Mouse (Mus musculus): Measurements from ENCODE around the gene Galnt10. TPM values are rescaled to one million over a fixed set of nuclear protein-coding genes. Genes with fewer than 3 reads are reported as not detected.

The Galnt10 gene
- polyA plus RNA-seq, 1 experiment from 2014 or later = 13.3 TPM

GRCm38 (mm10) chr11:57688179-57688929, 43.1 kb downstream of the Galnt10 start:
- Histone ChIP-seq H3K4me1 (replicated peaks; ENCODE audit: control insufficient read depth, insufficient read depth, low read length) (peaks cover 21% of the 10 kb centered on the region), H3K9ac (replicated peaks; ENCODE audit: low read depth, low read length) (no peak overlapping the region), H3K27me3 (replicated peaks; ENCODE audit: control insufficient read depth, insufficient read depth, low read length) (no peaks in the 10 kb centered on the region; the same call in 1 of the 2 replicates), H3K4me2 (ENCODE audit: low read length) (no peak overlapping the region), H3K27ac (ENCODE audit: low read length) (no peak overlapping the region), H3K9me3 (ENCODE audit: control insufficient read depth, low read length) (no peaks in the 10 kb centered on the region), H3K4me3 (replicated peaks; ENCODE audit: low read length) (no peak overlapping the region), H3K36me3 (ENCODE audit: control insufficient read depth, insufficient read depth) (no peaks in the 10 kb centered on the region)
- ATAC-seq = no peak
- 89% methylated on average over 14 of the region's 14 CpGs for WGBS

GRCm38 (mm10) chr11:57689811-57690210, 44.6 kb downstream of the Galnt10 start:
- Histone ChIP-seq H3K27me3 (replicated peaks; ENCODE audit: control insufficient read depth, insufficient read depth, low read length) (no peaks in the 10 kb centered on the region; the same call in 1 of the 2 replicates), H3K9me3 (ENCODE audit: control insufficient read depth, low read length) (no peaks in the 10 kb centered on the region), H3K4me3 (replicated peaks; ENCODE audit: low read length) (no peak overlapping the region), H3K27ac (ENCODE audit: low read length) (no peak overlapping the region), H3K4me1 (replicated peaks; ENCODE audit: control insufficient read depth, insufficient read depth, low read length) (peaks cover 9% of the 10 kb centered on the region; the same call in 1 of the 2 replicates), H3K9ac (replicated peaks; ENCODE audit: low read depth, low read length) (no peak overlapping the region), H3K36me3 (ENCODE audit: control insufficient read depth, insufficient read depth) (no peaks in the 10 kb centered on the region), H3K4me2 (ENCODE audit: low read length) (no peak overlapping the region)
- ATAC-seq = no peak
- WGBS = 76% methylated on average over 6 of the region's 6 CpGs

DNA sequence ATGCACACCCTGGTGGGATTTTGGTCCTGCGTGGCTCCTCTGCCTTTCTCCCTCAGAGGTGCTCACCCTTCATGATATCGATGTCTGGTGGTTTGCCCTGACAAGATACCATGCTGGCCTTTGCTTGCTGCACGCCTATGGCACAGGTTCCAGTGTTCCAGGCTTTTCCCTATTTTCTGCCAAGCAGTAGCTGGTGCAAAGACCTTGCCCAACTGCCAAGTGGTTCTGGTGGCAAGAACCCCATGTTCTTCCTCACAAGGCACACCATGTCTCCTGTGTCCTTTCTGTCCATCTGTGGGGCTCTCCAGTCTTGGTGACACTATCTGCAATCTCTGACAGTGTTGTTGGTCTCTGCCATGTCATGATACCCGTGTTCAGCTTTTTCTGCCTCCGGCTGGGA, 45.6 kb downstream of the Galnt10 start:
- no peaks in the 10 kb centered on the region for H3K36me3 ChIP-seq (ENCODE audit: control insufficient read depth, insufficient read depth)
- no peak for ATAC-seq

GRCm38 (mm10) chr11:57691939-57692338, 46.7 kb downstream of the Galnt10 start:
- ATAC-seq = no peak
- Histone ChIP-seq H3K9me3 (ENCODE audit: control insufficient read depth, low read length) (no peaks in the 10 kb centered on the region), H3K36me3 (ENCODE audit: control insufficient read depth, insufficient read depth) (no peaks in the 10 kb centered on the region), H3K9ac (replicated peaks; ENCODE audit: low read depth, low read length) (no peak overlapping the region), H3K4me1 (replicated peaks; ENCODE audit: control insufficient read depth, insufficient read depth, low read length) (peaks cover 17% of the 10 kb centered on the region), H3K4me3 (replicated peaks; ENCODE audit: low read length) (no peak overlapping the region), H3K27ac (ENCODE audit: low read length) (no peak overlapping the region), H3K4me2 (ENCODE audit: low read length) (no peak overlapping the region), H3K27me3 (replicated peaks; ENCODE audit: control insufficient read depth, insufficient read depth, low read length) (no peaks in the 10 kb centered on the region)
- WGBS = 79% methylated on average over 6 of the region's 6 CpGs

More for the DNA sequence above, 45.6 kb downstream of the Galnt10 start:
- H3K4me2 ChIP-seq (ENCODE audit: low read length) = no peak overlapping the region
- H3K9ac ChIP-seq (replicated peaks; ENCODE audit: low read depth, low read length) = no peak overlapping the region
- 87% methylated on average over 5 of the region's 5 CpGs for WGBS
- H3K27ac ChIP-seq (ENCODE audit: low read length) = no peak overlapping the region
- H3K27me3 ChIP-seq (replicated peaks; ENCODE audit: control insufficient read depth, insufficient read depth, low read length) = no peaks in the 10 kb centered on the region; the same call in 1 of the 2 replicates
- no peak overlapping the region for H3K4me3 ChIP-seq (replicated peaks; ENCODE audit: low read length)
- peaks cover 6% of the 10 kb centered on the region for H3K4me1 ChIP-seq (replicated peaks; ENCODE audit: control insufficient read depth, insufficient read depth, low read length)
- H3K9me3 ChIP-seq (ENCODE audit: control insufficient read depth, low read length) = no peaks in the 10 kb centered on the region

DNA sequence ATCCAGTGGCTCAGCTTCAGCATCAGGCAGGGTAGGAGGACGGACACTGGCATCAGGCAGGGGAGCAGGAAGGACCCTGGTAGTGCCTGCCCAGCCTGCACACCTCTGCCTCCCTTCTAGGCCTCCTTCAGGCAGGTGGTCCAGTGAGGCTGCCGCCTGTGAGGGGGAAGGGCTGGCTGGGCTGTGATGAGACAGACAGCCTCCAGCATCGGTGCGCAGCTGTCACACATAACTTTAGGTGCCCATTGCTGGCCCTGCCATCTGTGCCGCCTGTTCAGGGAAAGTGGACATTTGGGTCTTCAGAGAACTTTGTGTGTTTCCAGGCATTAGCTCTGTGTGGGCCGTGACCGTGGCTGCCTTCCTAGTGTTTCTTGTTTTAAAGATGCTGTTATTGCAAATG, 47.5 kb downstream of the Galnt10 start:
- WGBS = 83% methylated on average over 7 of the region's 7 CpGs
- H3K4me3 ChIP-seq (replicated peaks; ENCODE audit: low read length) = no peak overlapping the region
- no peaks in the 10 kb centered on the region for H3K36me3 ChIP-seq (ENCODE audit: control insufficient read depth, insufficient read depth)
- no peak overlapping the region for H3K27ac ChIP-seq (ENCODE audit: low read length)
- H3K4me1 ChIP-seq (replicated peaks; ENCODE audit: control insufficient read depth, insufficient read depth, low read length) = peaks cover 22% of the 10 kb centered on the region
- no peak for ATAC-seq
- no peaks in the 10 kb centered on the region for H3K27me3 ChIP-seq (replicated peaks; ENCODE audit: control insufficient read depth, insufficient read depth, low read length)
- no peaks in the 10 kb centered on the region for H3K9me3 ChIP-seq (ENCODE audit: control insufficient read depth, low read length)
- H3K9ac ChIP-seq (replicated peaks; ENCODE audit: low read depth, low read length) = no peak overlapping the region
- no peak overlapping the region for H3K4me2 ChIP-seq (ENCODE audit: low read length)

DNA sequence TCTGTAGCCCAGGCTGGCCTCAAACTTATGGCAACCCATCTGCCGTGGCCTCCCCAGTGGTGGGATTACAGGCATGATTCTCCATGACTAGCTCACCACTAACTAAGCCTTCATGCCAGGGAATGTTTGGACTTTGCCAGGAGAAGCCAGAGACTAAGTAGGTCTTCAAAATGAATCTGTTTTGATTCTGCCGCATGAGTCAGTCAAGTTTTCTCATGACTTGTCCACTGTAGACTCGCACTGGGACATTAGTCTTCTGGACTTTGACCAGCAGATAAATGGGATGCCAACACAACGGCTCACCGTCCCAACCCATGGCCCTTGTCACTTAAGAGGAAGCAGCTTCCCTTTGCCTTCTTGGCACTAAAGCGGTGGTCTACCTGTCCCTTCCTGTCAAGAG, 49.2 kb downstream of the Galnt10 start:
- no peaks in the 10 kb centered on the region for H3K9me3 ChIP-seq (ENCODE audit: control insufficient read depth, low read length)
- H3K27ac ChIP-seq (ENCODE audit: low read length) = no peak overlapping the region
- WGBS = 97% methylated on average over 6 of the region's 6 CpGs
- H3K27me3 ChIP-seq (replicated peaks; ENCODE audit: control insufficient read depth, insufficient read depth, low read length) = no peaks in the 10 kb centered on the region
- no peak for ATAC-seq
- no peaks in the 10 kb centered on the region for H3K36me3 ChIP-seq (ENCODE audit: control insufficient read depth, insufficient read depth)
- no peak overlapping the region for H3K4me2 ChIP-seq (ENCODE audit: low read length)
- H3K4me1 ChIP-seq (replicated peaks; ENCODE audit: control insufficient read depth, insufficient read depth, low read length) = peaks cover 22% of the 10 kb centered on the region
- no peak overlapping the region for H3K4me3 ChIP-seq (replicated peaks; ENCODE audit: low read length)
- no peak overlapping the region for H3K9ac ChIP-seq (replicated peaks; ENCODE audit: low read depth, low read length)

- H3K4me2 ChIP-seq (ENCODE audit: low read length) = peak overlapping the region; percentile 46
- ATAC-seq = peak; percentile 54
- no peaks in the 10 kb centered on the region for H3K9me3 ChIP-seq (ENCODE audit: control insufficient read depth, low read length)
- H3K4me1 ChIP-seq (replicated peaks; ENCODE audit: control insufficient read depth, insufficient read depth, low read length) = peaks cover 21% of the 10 kb centered on the region
- H3K27ac ChIP-seq (ENCODE audit: low read length) = peak overlapping the region; percentile 45; the same call in 1 of the 2 replicates
- no peaks in the 10 kb centered on the region for H3K36me3 ChIP-seq (ENCODE audit: control insufficient read depth, insufficient read depth)
- no peaks in the 10 kb centered on the region for H3K27me3 ChIP-seq (replicated peaks; ENCODE audit: control insufficient read depth, insufficient read depth, low read length)
- WGBS = 4% methylated on average over 17 of the region's 17 CpGs
- peak overlapping the region; percentile 8; the same call in 1 of the 2 replicates for H3K4me3 ChIP-seq (replicated peaks; ENCODE audit: low read length)
- H3K9ac ChIP-seq (replicated peaks; ENCODE audit: low read depth, low read length) = peak overlapping the region; percentile 35; the same call in 1 of the 2 replicates
Observed at GRCm38 (mm10) chr11:57696207-57696676, 51.0 kb downstream of the Galnt10 start.

GRCm38 (mm10) chr11:57696807-57697251, 51.6 kb downstream of the Galnt10 start:
- Histone ChIP-seq H3K4me3 (replicated peaks; ENCODE audit: low read length) (no peak overlapping the region), H3K4me2 (ENCODE audit: low read length) (peak overlapping the region; percentile 46; the same call in 1 of the 2 replicates), H3K9ac (replicated peaks; ENCODE audit: low read depth, low read length) (no peak overlapping the region), H3K4me1 (replicated peaks; ENCODE audit: control insufficient read depth, insufficient read depth, low read length) (peaks cover 21% of the 10 kb centered on the region), H3K36me3 (ENCODE audit: control insufficient read depth, insufficient read depth) (no peaks in the 10 kb centered on the region), H3K27me3 (replicated peaks; ENCODE audit: control insufficient read depth, insufficient read depth, low read length) (no peaks in the 10 kb centered on the region), H3K27ac (ENCODE audit: low read length) (no peak overlapping the region), H3K9me3 (ENCODE audit: control insufficient read depth, low read length) (no peaks in the 10 kb centered on the region)
- peak; percentile 48 for ATAC-seq
- 19% methylated on average over 5 of the region's 5 CpGs for WGBS

DNA sequence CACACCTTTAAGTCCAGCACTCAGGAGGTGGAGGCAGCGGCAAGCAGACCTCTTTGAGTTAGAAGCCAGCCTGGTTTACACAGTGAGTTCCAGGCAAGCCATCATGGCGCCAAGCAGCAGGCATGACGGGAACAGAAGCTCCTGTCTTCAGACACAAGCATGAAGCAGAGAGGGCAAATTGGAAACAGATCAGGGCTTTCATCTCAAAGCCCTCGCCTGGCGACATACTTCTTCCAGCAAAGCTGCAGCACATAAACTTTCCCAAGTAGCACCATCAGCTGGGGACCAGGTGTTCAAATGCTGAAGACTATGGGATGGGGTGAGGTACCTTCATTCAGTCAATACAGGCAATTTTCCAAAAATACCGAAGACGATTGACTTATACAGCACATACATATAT, 54.9 kb downstream of the Galnt10 start:
- H3K9me3 ChIP-seq (ENCODE audit: control insufficient read depth, low read length) = no peaks in the 10 kb centered on the region
- peaks cover 18% of the 10 kb centered on the region for H3K4me1 ChIP-seq (replicated peaks; ENCODE audit: control insufficient read depth, insufficient read depth, low read length)
- no peaks in the 10 kb centered on the region for H3K27me3 ChIP-seq (replicated peaks; ENCODE audit: control insufficient read depth, insufficient read depth, low read length)
- H3K36me3 ChIP-seq (ENCODE audit: control insufficient read depth, insufficient read depth) = no peaks in the 10 kb centered on the region
- H3K4me2 ChIP-seq (ENCODE audit: low read length) = no peak overlapping the region
- no peak overlapping the region for H3K27ac ChIP-seq (ENCODE audit: low read length)
- no peak overlapping the region for H3K4me3 ChIP-seq (replicated peaks; ENCODE audit: low read length)
- WGBS = 91% methylated on average over 7 of the region's 7 CpGs
- ATAC-seq = no peak
- no peak overlapping the region for H3K9ac ChIP-seq (replicated peaks; ENCODE audit: low read depth, low read length)
